Comparison of ENCODE assay signal across 21 mouse cellular contexts in the genomic region with DNA sequence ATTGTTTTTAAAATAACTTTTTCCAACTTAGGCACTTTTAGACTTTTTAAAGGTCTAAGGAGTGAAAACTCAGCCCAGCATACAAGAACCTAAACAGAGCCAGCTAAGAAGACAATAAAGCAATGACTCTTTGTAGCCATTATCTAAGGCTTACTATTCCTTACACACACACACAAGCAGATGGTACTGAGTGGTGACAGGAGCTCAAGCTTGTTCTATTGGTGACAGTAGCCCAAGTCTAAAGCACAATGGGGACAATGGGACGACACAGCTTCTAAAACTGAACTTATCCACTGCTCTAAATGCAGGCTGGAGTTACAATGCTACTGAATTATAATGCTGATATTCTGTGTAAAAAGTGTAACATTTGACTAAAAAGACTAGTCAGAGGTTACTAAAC.
"Had no signal": no experiment of that assay in that cellular context is flagged by ENCODE, and none has a peak within 500 bp of the region (broad histone marks: within the 10 kb centered on the region; RNA-seq: fewer than 3 reads in every experiment).

No protein-coding gene starts in this region.

- H3K4me2 ChIP-seq: intestine, embryonic 15.5 days; limb, embryonic 13.5 days; liver, embryonic 12.5 days; liver, embryonic 15.5 days; lung, embryonic 15.5 days; neural tube, embryonic 12.5 days; neural tube, embryonic 15.5 days had no signal

- H3K27ac ChIP-seq: intestine, embryonic 15.5 days; limb, embryonic 10.5 days; limb, embryonic 13.5 days; liver, embryonic 12.5 days; liver, embryonic 15.5 days; lung, embryonic 15.5 days; midbrain, embryonic 10.5 days; neural tube, embryonic 12.5 days; neural tube, embryonic 15.5 days had no signal

- H3K4me3 ChIP-seq: intestine, embryonic 15.5 days; limb, embryonic 10.5 days; limb, embryonic 13.5 days; liver, embryonic 12.5 days; liver, embryonic 15.5 days; lung, embryonic 15.5 days; midbrain, embryonic 10.5 days; neural tube, embryonic 12.5 days; neural tube, embryonic 15.5 days had no signal

- H3K9ac ChIP-seq: intestine, embryonic 15.5 days; limb, embryonic 13.5 days; liver, embryonic 12.5 days; liver, embryonic 15.5 days; lung, embryonic 15.5 days; neural tube, embryonic 12.5 days; neural tube, embryonic 15.5 days had no signal

- DNase-seq: kidney, adult 18-20 months; kidney, adult 9 months; kidney, postnatal 14 days; kidney, postnatal 4 days; layer of hippocampus, adult 9-11 months; liver; lung, adult 18-20 months; lung, postnatal 10 days; lung, postnatal 36 days; midbrain, embryonic 14.5 days; thymus, adult 18-20 months; thymus, postnatal 36 days had no signal

- H3K9me3 ChIP-seq: intestine, embryonic 15.5 days; limb, embryonic 10.5 days; liver, embryonic 12.5 days; liver, embryonic 15.5 days; lung, embryonic 15.5 days; midbrain, embryonic 10.5 days; neural tube, embryonic 12.5 days; neural tube, embryonic 15.5 days had no signal

- H3K36me3 ChIP-seq: intestine, embryonic 15.5 days; lung, embryonic 15.5 days; neural tube, embryonic 15.5 days had no signal

- H3K4me1 ChIP-seq: intestine, embryonic 15.5 days; limb, embryonic 10.5 days had no signal

- H3K27me3 ChIP-seq: intestine, embryonic 15.5 days; limb, embryonic 13.5 days; liver, embryonic 12.5 days; liver, embryonic 15.5 days; lung, embryonic 15.5 days; neural tube, embryonic 12.5 days; neural tube, embryonic 15.5 days had no signal

- ATAC-seq: intestine, embryonic 15.5 days; liver, embryonic 12.5 days had no signal
